Mouse (Mus musculus): ENCODE measurements around the gene Ndufb7. TPM values are rescaled to one million over a fixed set of nuclear protein-coding genes. Genes with fewer than 3 reads are reported as not detected.
A peak's percentile ranks its signal among the peaks of the same experiment; 100 is the strongest.
"Not testable (repeated sequence)": the region's sequence is repeated elsewhere in the genome, so short reads cannot be mapped to it uniquely, and the experiment has no call there.

Gene Ndufb7
- polyA plus RNA-seq, 1 experiment from 2014 or later, result 325 TPM

GRCm38 (mm10) chr8:83594167-83595049 lies 27.9 kb downstream of the Ndufb7 start:
- H3K27ac ChIP-seq (ENCODE audit: low read length), result peak overlapping the region; percentile 92

GRCm38 (mm10) chr8:83595050-83595345 lies 28.5 kb downstream of the Ndufb7 start:
- peak overlapping the region; percentile 42 for H3K9ac ChIP-seq (replicated peaks; ENCODE audit: low read depth, low read length)
- H3K9me3 ChIP-seq (ENCODE audit: control insufficient read depth, low read length); ATAC-seq; H3K27me3 ChIP-seq (replicated peaks; ENCODE audit: control insufficient read depth, insufficient read depth, low read length); H3K36me3 ChIP-seq (ENCODE audit: control insufficient read depth, insufficient read depth): not testable (repeated sequence)
- H3K4me2 ChIP-seq (ENCODE audit: low read length), result peak overlapping the region; percentile 47
- 55% methylated on average over 3 of the region's 3 CpGs for WGBS
- H3K4me1 ChIP-seq (replicated peaks; ENCODE audit: control insufficient read depth, insufficient read depth, low read length), result peaks cover 31% of the 10 kb centered on the region
- H3K27ac ChIP-seq (ENCODE audit: low read length), result peak overlapping the region; percentile 79
- peak overlapping the region; percentile 70 for H3K4me3 ChIP-seq (replicated peaks; ENCODE audit: low read length)

More at GRCm38 (mm10) chr8:83594167-83595049, 27.9 kb downstream of the Ndufb7 start:
- under 1% methylated on average over 43 of the region's 43 CpGs for WGBS
- Histone ChIP-seq H3K9ac (replicated peaks; ENCODE audit: low read depth, low read length) (peak overlapping the region; percentile 85), H3K4me3 (replicated peaks; ENCODE audit: low read length) (peak overlapping the region; percentile 70), H3K27me3 (replicated peaks; ENCODE audit: control insufficient read depth, insufficient read depth, low read length) (no peaks in the 10 kb centered on the region), H3K4me1 (replicated peaks; ENCODE audit: control insufficient read depth, insufficient read depth, low read length) (peaks cover 36% of the 10 kb centered on the region), H3K36me3 (ENCODE audit: control insufficient read depth, insufficient read depth) (no peaks in the 10 kb centered on the region), H3K9me3 (ENCODE audit: control insufficient read depth, low read length) (no peaks in the 10 kb centered on the region), H3K4me2 (ENCODE audit: low read length) (peak overlapping the region; percentile 62)
- ATAC-seq, result peak; percentile 98

GRCm38 (mm10) chr8:83596369-83596768 lies 29.9 kb downstream of the Ndufb7 start:
- 12% methylated on average over 3 of the region's 3 CpGs for WGBS
- H3K4me1 ChIP-seq (replicated peaks; ENCODE audit: control insufficient read depth, insufficient read depth, low read length), result peaks cover 21% of the 10 kb centered on the region
- no peak overlapping the region for H3K4me3 ChIP-seq (replicated peaks; ENCODE audit: low read length)
- H3K27me3 ChIP-seq (replicated peaks; ENCODE audit: control insufficient read depth, insufficient read depth, low read length), result no peaks in the 10 kb centered on the region
- no peak overlapping the region for H3K9ac ChIP-seq (replicated peaks; ENCODE audit: low read depth, low read length)
- ATAC-seq, result no peak
- H3K4me2 ChIP-seq (ENCODE audit: low read length), result no peak overlapping the region
- H3K27ac ChIP-seq (ENCODE audit: low read length), result no peak overlapping the region
- no peaks in the 10 kb centered on the region for H3K9me3 ChIP-seq (ENCODE audit: control insufficient read depth, low read length)
- no peaks in the 10 kb centered on the region for H3K36me3 ChIP-seq (ENCODE audit: control insufficient read depth, insufficient read depth)

- ATAC-seq, result no peak
- H3K4me3 ChIP-seq (replicated peaks; ENCODE audit: low read length), result no peak overlapping the region
- H3K4me2 ChIP-seq (ENCODE audit: low read length), result no peak overlapping the region
- H3K27ac ChIP-seq (ENCODE audit: low read length), result no peak overlapping the region
- no peak overlapping the region for H3K9ac ChIP-seq (replicated peaks; ENCODE audit: low read depth, low read length)
- no peaks in the 10 kb centered on the region for H3K36me3 ChIP-seq (ENCODE audit: control insufficient read depth, insufficient read depth)
- no peaks in the 10 kb centered on the region for H3K9me3 ChIP-seq (ENCODE audit: control insufficient read depth, low read length)
- 0% methylated on average over 1 of the region's 1 CpGs for WGBS
- H3K27me3 ChIP-seq (replicated peaks; ENCODE audit: control insufficient read depth, insufficient read depth, low read length), result no peaks in the 10 kb centered on the region
- peaks cover 3% of the 10 kb centered on the region for H3K4me1 ChIP-seq (replicated peaks; ENCODE audit: control insufficient read depth, insufficient read depth, low read length)
These were observed 31.7 kb downstream of the Ndufb7 start for GRCm38 (mm10) chr8:83598146-83598545.

- no peak overlapping the region for H3K4me2 ChIP-seq (ENCODE audit: low read length)
- H3K9ac ChIP-seq (replicated peaks; ENCODE audit: low read depth, low read length), result no peak overlapping the region
- no peaks in the 10 kb centered on the region for H3K36me3 ChIP-seq (ENCODE audit: control insufficient read depth, insufficient read depth)
- no peak overlapping the region for H3K27ac ChIP-seq (ENCODE audit: low read length)
- no peak overlapping the region for H3K4me3 ChIP-seq (replicated peaks; ENCODE audit: low read length)
- H3K4me1 ChIP-seq (replicated peaks; ENCODE audit: control insufficient read depth, insufficient read depth, low read length), result no peaks in the 10 kb centered on the region
- ATAC-seq, result no peak
- H3K27me3 ChIP-seq (replicated peaks; ENCODE audit: control insufficient read depth, insufficient read depth, low read length), result no peaks in the 10 kb centered on the region
- no peaks in the 10 kb centered on the region for H3K9me3 ChIP-seq (ENCODE audit: control insufficient read depth, low read length)
These were observed 33.3 kb downstream of the Ndufb7 start for GRCm38 (mm10) chr8:83599814-83600213.

DNA sequence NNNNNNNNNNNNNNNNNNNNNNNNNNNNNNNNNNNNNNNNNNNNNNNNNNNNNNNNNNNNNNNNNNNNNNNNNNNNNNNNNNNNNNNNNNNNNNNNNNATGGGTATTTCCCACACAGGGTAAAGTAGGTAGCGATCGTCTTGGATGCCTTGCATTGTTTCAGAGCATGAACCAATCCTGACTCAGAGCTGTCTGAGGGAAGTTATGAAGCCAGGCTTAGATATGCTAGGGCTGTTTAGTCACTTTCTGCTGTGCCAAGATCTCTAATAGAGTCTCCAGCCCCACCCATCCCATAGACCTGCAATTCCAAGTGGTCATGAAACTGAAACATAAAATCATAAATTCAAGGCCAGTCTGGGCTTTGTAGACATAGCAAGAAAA lies 36.2 kb downstream of the Ndufb7 start:
- Histone ChIP-seq H3K27ac (ENCODE audit: low read length) (no peak overlapping the region), H3K27me3 (replicated peaks; ENCODE audit: control insufficient read depth, insufficient read depth, low read length) (no peaks in the 10 kb centered on the region), H3K4me2 (ENCODE audit: low read length) (no peak overlapping the region), H3K36me3 (ENCODE audit: control insufficient read depth, insufficient read depth) (no peaks in the 10 kb centered on the region), H3K4me3 (replicated peaks; ENCODE audit: low read length) (no peak overlapping the region), H3K9ac (replicated peaks; ENCODE audit: low read depth, low read length) (no peak overlapping the region), H3K4me1 (replicated peaks; ENCODE audit: control insufficient read depth, insufficient read depth, low read length) (peaks cover 7% of the 10 kb centered on the region), H3K9me3 (ENCODE audit: control insufficient read depth, low read length) (no peaks in the 10 kb centered on the region)
- ATAC-seq, result no peak
- WGBS, result 76% methylated on average over 2 of the region's 2 CpGs

GRCm38 (mm10) chr8:83607661-83608397 lies 41.4 kb downstream of the Ndufb7 start, which contains the start of the genes Tecr and Dnajb1:
Tecr (minus strand) TSS chr8:83607971.
Dnajb1 (plus strand) TSS chr8:83608193.
- H3K27me3 ChIP-seq (replicated peaks; ENCODE audit: control insufficient read depth, insufficient read depth, low read length), result no peaks in the 10 kb centered on the region
- H3K9ac ChIP-seq (replicated peaks; ENCODE audit: low read depth, low read length), result peak within 1 kb of the TSS; percentile 83
- under 1% methylated on average over 65 of the region's 69 CpGs for WGBS

GRCm38 (mm10) chr8:83608398-83608829 lies 41.9 kb downstream of the Ndufb7 start:
- peak; percentile 72 for ATAC-seq
- Histone ChIP-seq H3K9ac (replicated peaks; ENCODE audit: low read depth, low read length) (peak overlapping the region; percentile 83), H3K9me3 (ENCODE audit: control insufficient read depth, low read length) (no peaks in the 10 kb centered on the region), H3K4me3 (replicated peaks; ENCODE audit: low read length) (peak overlapping the region; percentile 79), H3K27ac (ENCODE audit: low read length) (peak overlapping the region; percentile 98), H3K36me3 (ENCODE audit: control insufficient read depth, insufficient read depth) (peaks cover 20% of the 10 kb centered on the region), H3K4me1 (replicated peaks; ENCODE audit: control insufficient read depth, insufficient read depth, low read length) (peaks cover 20% of the 10 kb centered on the region), H3K27me3 (replicated peaks; ENCODE audit: control insufficient read depth, insufficient read depth, low read length) (no peaks in the 10 kb centered on the region), H3K4me2 (ENCODE audit: low read length) (peak overlapping the region; percentile 80)
- WGBS, result under 1% methylated on average over 51 of the region's 51 CpGs

More at GRCm38 (mm10) chr8:83607661-83608397, 41.4 kb downstream of the Ndufb7 start, which contains the start of the genes Tecr and Dnajb1:
- H3K4me3 ChIP-seq (replicated peaks; ENCODE audit: low read length), result peak within 1 kb of the TSS; percentile 79
- H3K9me3 ChIP-seq (ENCODE audit: control insufficient read depth, low read length), result no peaks in the 10 kb centered on the region
- H3K36me3 ChIP-seq (ENCODE audit: control insufficient read depth, insufficient read depth), result peaks cover 20% of the 10 kb centered on the region
- H3K4me2 ChIP-seq (ENCODE audit: low read length), result peak within 1 kb of the TSS; percentile 80
- ATAC-seq, result peak; percentile 98
- peaks cover 20% of the 10 kb centered on the region for H3K4me1 ChIP-seq (replicated peaks; ENCODE audit: control insufficient read depth, insufficient read depth, low read length)
- H3K27ac ChIP-seq (ENCODE audit: low read length), result peak within 1 kb of the TSS; percentile 98

DNA sequence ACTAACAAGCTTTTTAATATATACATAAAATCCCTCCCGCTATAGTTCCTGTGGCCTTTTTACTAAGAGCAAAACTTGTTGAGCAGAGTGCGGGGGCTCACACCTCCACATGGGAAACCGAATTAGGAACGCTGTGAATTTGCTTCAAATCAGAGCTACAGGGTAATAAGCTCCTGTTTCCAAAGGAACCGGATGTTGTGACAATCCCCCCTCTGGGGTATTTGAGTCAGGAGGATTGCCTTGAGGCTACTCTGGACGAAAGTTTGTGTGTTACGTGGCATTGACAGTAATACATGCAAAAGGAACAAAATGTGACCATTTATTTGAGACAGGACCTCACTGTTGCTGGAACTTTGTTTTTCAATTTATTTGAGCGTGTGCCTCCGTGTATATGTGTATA lies 42.6 kb downstream of the Ndufb7 start:
- H3K4me3 ChIP-seq (replicated peaks; ENCODE audit: low read length), result peak overlapping the region; percentile 79
- H3K27ac ChIP-seq (ENCODE audit: low read length), result peak overlapping the region; percentile 98
- peaks cover 20% of the 10 kb centered on the region for H3K4me1 ChIP-seq (replicated peaks; ENCODE audit: control insufficient read depth, insufficient read depth, low read length)
- H3K9me3 ChIP-seq (ENCODE audit: control insufficient read depth, low read length), result no peaks in the 10 kb centered on the region
- H3K36me3 ChIP-seq (ENCODE audit: control insufficient read depth, insufficient read depth), result peaks cover 24% of the 10 kb centered on the region
- peak overlapping the region; percentile 80 for H3K4me2 ChIP-seq (ENCODE audit: low read length)
- H3K9ac ChIP-seq (replicated peaks; ENCODE audit: low read depth, low read length), result peak overlapping the region; percentile 83
- no peak for ATAC-seq
- H3K27me3 ChIP-seq (replicated peaks; ENCODE audit: control insufficient read depth, insufficient read depth, low read length), result no peaks in the 10 kb centered on the region
- WGBS, result 24% methylated on average over 9 of the region's 9 CpGs
